Mouse (Mus musculus): ENCODE results near the gene Il20.

- TF ChIP-seq CTCF (IDR thresholded peaks at IDR 0.05) (no peak), EP300 (IDR thresholded peaks at IDR 0.05; ENCODE audit: insufficient read depth, low read depth, low read length) (no peak)
Measured at GRCm38 (mm10) chr1:130937170-130937569, 25.9 kb upstream of the Il20 start.

Measured in heart, adult 2 months (tissue).